Mouse (Mus musculus) right cerebral cortex, postnatal 10 days (tissue): ENCODE measurements around the gene Foxf2.

Experiments used
- DNase-seq, 2 experiments: peaks; one replicate each; pipeline ENCODE4 v3.0.0; 2021; ENCODE audit warnings: low spot score in 2 of 2

Foxf2 gene

DNA sequence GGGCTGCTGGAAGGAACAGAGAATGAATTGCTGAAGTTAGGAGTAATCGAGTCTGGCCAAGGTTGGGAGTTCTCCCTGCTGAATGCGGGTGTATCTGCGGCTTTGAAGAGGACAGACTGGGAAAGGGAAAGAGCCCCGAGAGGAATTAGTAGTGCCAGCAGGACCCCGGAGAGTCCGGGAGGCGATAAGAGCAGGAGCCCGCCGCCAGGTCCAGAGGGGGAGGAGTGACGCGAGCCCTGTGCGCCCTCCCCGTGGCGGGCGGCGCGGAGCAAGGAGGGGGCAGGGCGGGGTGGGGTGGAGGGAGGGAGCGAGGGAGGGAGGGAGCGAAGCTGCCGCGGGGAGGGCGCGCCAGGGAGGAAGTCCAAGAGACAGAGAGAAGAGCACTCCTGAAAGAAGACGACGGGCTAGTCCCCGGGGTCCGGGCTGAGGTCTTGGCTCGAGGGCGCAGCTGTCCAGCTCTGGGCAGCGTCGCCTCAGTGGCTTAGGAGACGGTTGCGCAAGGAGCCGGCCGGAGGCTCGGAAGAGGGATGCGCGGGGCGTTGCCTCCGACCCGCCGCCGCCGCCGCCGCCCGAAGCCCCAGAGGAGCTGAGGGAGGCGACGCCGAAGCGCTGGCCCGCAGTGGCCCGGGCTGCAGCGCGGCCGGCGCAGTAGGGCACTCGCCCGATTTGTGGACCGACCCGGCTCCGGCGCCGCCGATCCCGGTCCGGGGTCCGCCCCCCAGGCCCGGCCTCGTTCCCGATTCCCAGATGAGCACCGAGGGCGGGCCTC lies at the start of gene Foxf2:
Foxf2 (plus strand) TSS at position 484 of the 769 bp plus-strand sequence.
- DNase-seq, result no peak

DNA sequence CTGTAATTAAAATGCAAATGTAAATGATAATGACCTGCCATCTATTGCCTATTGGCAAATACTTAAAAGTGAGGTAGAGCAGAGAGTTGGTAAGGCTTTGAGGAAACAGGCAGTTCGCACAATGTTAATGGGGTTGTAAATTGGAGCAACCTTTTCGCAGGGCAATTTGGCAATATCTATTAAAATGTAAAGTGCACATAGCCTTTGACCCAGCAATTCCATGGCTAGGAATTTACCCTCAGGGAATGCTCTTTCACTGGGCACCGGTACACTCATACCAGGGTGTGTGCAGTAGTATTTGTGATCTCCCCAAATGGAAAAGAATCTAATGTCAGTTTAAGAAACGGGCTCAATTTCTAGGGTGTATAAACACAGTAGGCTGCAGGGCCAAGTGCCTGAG lies 48.9 kb upstream of the Foxf2 start:
- DNase-seq, result no peak

DNA sequence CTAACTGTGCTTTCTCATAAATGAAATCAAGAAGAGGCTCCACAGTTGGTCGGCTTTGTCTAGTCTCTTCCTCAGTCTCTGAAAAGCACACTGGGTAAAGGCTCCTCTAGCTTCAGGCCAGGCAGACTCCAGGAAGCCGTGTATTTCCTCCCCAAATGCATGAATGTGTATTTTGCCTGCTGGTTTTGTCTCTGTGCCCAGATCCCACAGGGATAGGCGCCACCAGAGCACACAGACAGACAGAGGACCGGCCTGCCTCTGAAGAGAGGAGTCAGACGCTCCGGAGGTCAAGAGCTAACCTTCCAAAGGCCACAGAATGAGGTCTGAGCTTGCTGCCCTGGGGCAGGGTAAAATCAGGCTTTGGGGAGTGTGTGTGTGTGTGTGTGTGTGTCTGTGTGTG lies 48.0 kb upstream of the Foxf2 start:
- no peak for DNase-seq

DNA sequence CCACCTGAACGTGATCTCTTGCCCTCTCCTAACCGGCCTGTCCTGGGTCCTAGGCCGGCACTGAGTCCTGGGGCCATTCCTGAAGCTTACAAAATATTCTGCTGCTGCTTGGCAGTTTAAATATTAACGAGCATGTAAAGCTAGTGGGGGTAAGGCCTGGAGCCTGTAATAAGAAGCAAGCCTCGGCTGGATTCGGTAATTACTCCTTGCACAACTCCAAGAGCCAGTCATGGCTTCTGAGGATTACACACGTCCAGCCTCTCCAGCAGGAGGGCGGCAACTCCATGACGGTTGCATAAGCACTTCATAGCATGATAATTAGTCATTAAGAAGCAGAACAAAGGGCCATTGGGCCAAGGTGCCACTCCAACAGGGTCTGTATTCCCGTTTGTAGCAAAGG lies 47.2 kb upstream of the Foxf2 start:
- no peak for DNase-seq

DNA sequence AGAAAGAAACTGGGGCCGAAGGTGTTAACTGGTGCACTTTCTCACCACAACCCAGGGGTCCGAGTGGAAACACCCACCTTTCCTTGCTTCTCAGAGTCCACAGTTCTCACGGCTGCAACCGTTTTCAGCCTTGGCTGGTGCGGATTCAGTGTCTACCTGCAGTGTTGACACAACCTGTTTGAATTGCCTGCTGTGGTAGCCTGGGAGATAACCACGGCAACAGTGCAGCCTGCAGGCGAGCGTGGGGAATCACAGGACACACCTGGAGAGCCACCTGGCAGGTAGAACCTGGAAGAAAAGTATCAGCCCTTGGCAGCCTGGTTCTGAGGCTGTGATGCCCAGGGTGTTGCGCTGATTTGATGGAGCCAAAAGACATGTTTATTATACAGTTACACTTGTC lies 45.8 kb upstream of the Foxf2 start:
- DNase-seq, result no peak

DNA sequence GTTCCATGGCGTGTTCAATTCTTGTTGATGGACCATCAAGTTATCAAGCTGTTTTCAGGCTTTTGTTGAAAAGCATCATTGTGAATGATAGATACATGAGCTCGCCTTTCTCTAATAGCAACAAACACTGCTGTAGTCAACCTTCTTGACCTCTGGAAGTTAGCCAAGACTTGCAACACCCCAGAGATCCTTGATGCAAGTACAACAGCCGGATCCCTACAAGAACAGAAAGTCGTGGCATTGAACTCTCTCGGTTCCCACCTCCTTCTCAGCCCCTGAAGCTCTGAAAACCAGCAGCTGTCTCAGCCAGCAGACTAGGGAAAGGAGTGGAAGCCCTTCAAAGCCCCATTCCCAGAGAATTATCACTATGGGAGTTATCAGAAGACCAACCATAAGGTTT lies 38.3 kb upstream of the Foxf2 start:
- no peak for DNase-seq

DNA sequence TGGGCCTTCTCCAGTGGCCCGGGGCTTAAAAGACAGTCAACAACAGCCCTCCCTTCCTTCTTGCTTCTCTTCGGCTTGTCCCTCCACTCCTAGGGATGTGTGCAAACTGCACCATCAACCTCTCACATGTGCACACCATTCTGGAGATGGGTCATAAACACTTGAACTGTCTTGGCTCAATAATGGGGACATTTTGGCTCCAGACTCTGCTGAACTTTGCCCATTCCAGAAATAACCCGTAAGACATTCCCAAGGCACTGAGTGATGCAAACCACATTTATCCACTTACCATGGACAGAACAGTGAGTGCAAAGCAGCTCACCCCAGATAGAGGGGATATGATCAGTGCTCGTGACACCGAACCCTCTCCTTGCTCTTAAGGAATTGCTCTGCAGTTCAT lies 26.0 kb upstream of the Foxf2 start:
- DNase-seq, result no peak

DNA sequence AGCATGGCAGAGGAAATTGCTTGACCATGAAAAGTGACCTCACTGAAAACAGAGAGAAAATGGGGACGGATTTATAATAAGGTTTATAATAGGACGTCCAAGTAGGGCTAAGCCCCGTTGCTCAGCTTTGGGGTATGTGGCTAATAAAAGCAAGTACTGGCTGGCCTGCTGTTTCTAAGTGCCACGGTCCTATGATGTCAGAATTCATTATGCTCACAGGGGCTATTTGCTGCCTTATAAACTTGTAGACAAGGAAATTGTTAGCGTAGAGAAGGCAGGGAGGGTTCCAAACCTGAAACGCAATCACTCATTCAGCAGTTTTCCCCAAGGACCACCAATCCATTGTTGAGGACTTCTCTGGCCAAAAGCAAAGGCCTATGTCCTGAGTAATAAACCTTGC lies 21.7 kb upstream of the Foxf2 start:
- DNase-seq, result no peak

DNA sequence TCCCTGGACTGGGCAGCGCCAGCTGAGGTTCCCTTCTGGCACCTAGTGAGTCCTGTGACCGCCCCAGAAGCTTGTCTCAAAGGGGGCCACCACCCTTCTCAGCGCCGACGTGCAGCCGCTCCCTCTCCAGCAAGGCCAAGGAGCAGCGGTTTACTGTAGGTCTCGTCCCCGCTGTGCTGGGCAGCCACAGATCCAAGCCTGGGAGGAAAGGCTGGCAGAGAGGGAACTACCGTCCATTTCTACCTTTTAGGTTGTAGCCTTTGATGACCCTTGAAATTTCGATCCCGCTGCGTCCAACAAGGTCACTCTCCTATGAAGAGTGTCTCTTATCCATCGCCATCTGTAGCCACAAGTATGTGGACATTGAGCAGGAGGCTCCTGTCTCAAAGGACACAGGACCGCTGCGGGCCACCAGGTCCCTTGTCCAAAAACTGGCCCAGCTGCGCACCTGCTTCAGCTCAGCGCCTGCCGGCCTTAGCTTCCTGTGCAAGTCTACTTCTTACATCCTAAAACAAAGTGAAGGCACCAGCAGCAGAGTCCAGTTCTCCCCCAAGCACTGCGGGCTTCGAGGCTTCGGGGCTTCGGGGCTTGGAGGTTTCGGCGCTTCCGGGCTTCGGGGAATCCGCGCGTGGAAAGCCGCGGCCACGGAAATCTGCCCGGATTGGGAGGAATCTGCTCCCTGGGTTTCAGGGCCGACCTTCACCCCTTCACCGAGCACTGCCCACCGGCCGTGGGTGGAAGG lies 10.7 kb upstream of the Foxf2 start:
- DNase-seq, result no peak

DNA sequence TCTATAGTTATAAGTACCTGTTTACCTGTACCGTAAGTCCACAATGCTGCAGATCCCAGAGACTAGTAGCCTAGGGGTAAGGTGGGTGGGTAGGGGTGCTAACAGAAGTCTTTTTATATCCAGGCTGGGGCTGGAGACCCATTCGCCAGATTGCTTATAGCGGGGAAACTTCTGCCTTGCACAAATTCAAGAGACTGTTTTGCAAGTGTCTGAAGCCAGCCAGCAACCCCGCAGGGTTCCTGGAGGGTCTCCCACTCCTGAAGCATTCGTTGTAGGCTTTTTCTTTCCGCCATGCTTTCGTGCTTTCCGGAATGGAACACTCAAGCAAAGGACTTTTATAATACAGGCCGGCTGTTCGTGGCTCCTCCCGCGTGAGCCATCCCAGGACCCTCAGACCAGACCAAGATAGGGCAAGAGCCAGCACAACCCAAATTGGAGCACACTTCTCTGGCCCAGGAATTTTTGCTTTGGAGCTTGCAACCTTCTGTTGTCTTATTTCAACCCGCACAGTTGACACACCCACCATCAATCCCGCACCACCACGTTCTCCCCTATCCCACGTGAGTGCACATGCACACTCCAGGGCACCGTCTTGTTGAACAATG lies 10.0 kb upstream of the Foxf2 start:
- no peak for DNase-seq

DNA sequence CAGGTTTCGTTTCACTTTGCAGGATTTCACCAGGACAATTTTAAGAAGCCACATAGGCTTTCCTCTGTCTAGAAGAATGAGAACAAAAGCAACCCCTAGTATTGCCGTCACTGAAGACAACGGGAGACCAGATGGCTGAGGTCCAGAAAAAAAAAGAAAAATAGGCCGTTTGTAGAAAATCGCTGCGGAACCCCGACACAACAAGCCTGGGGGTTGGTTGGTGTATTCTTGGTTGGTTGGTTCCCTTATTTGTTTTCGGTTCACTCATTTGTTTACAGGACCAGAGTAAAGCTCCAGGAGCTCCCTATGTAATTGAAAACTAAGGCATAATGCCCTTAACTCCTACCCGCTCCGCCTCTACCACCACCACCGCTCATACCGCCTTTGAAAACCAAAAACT lies 7.6 kb upstream of the Foxf2 start:
- DNase-seq, result no peak

DNA sequence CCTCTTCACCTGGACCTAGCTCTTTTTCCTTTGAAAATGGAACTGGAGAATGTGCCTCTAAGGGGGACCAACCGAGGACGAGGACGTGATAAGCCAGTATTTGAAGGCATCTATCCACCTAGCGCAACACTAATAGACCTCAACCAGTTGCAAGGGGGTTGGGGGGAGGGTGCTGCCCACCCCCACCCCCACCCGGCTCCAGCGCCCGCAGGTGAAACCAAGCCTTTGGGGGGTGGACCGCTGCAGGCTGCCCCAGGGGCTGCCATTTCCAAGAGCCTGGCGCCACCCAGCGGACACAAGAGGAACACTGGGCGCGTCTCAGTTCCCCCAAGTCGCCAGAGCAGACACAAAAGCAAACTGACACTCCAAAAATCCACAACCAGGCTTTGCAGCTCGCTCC lies 7.2 kb upstream of the Foxf2 start:
- peak; percentile 63 to 73 for DNase-seq

DNA sequence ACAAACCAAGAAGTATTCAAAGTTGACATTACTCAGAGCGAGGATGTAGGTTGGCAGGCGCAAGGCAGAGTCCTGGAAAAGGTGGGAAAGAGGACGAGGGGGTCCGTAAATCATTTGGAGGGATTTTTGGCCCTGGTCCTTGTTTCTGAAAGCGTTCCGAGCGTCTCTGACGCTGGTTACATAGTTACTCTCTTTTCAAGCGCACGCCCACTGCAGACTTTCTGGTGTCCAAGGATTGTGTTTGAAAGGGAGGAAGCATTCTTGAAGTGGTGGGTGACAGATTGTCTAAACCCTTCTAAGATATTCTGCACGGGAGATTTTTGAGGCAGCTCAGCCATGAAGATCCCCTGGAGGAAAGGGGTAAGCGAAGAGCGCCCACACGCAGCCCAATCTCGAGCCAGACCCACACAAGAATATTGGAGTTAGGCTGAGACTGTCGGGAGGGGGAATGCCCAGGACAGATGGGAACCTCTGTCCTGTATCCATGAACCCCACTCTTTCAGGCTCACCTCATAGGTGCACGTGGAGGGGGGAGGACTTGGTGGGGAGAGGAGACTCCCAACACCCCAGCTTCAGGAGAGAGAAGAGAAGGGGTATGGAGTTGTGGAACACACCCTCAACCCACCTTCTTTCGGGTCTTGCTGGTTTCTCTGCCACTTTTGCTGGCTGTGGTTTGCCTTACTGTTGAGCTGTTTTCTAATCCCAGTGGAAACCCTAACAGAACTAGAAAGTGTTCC lies 6.5 kb upstream of the Foxf2 start:
- no peak for DNase-seq

DNA sequence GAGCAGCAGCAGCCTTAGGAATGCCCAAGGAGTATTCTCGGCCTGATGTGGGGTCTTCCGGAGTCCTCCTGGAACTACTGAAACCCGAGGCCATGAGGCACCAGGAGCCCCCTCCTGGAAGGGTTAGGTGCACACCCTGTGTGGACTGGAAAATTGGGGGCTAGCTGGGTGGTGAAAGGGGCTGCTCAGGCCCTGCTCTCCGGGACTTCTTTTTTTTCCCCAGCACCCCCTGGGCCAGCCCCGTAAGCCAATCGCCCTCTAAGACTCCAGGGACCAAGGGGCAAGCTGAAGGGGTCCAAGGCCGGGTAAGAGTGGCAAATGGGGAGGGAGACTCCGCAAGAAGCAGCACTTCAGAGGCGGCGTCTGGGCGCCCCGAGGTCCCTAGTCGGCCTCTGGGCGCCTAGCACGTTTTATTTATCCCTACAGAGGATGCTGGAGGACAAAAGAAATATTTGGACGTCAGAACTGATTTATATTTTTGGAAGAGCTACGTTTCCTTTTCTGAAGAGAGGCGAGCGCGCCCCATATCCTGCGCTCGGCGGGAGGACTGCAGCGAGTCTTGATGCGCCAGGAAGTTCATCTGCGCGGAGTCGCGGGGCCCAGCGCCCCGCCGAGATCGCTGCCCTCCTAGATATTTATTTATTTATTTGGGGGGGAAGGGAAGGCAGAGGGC lies 5.7 kb upstream of the Foxf2 start:
- no peak for DNase-seq

DNA sequence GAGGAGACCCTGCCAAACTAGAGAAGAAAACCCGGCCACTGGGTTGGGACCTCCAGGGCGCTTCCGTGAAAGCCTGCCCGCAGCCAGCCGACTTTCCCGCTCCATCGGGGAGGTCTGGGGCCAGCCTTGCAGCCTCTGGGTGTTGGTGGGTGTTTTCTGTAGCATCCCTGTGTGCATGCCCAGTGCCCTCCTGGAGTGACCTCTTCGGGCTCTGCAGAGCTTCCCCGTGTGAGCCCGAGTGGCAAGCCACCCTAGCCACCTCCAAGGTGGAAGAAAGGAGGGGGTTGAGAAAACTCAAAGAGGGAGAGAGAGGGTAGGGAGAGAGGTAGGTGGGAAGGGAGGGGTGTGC lies 5.1 kb upstream of the Foxf2 start:
- DNase-seq, result no peak

DNA sequence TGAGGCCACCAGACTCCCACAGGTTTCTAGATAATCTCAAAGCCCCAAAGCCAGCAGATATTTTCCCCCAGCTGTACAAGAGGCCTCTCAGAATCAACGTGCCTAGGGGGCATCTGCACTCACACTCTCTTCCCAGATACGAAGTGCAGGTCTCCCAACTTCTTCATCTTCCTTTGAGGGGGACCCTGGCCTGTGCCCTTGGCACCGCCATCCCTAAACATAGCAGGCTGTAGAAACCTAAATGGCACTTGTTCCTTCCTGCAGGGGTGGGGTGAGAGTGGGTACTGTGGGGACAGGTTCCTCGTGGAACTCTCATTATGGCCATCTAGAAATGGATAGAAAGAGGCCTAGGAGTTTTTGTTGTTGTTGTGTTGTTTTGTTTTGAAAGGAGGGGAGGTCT lies 4.7 kb upstream of the Foxf2 start:
- no peak for DNase-seq

DNA sequence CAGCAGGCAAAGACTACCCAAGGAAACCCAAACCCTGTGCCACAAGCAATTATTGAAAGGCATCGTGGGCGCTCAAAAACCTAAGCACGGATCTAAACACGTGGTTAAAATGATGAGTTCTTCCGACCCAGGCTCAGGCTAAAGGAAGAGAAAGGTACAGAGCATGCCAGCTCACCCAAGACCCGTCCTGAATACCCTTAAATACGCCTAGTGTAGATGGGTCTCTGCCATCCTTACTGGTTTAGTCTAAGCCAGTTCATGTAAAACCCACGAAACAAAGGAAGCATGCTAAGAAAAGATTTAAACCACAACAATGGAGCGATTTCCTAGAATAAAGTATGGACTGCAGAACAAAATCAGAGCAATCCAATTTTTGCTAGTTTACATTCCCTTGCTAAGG lies 3.9 kb upstream of the Foxf2 start:
- no peak for DNase-seq

DNA sequence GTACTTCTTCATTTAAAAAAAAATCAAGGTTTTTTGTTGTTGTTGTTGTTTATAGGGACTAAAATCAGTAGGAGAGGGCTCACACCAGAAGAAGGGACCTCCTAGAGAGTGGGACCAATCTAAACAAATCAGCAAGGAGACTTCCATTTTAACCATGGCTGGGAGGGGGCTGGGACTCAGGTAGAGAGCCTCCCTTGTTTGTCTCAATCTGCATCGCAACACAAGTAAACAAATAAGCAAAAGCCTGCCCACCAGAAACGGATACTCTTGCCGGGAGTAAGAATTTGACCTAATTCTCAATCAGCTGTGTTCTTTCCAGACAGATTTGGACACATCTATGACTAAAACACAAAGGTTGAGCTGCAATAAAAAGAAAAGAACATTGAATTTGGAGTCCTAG lies 3.2 kb upstream of the Foxf2 start:
- DNase-seq, result no peak

DNA sequence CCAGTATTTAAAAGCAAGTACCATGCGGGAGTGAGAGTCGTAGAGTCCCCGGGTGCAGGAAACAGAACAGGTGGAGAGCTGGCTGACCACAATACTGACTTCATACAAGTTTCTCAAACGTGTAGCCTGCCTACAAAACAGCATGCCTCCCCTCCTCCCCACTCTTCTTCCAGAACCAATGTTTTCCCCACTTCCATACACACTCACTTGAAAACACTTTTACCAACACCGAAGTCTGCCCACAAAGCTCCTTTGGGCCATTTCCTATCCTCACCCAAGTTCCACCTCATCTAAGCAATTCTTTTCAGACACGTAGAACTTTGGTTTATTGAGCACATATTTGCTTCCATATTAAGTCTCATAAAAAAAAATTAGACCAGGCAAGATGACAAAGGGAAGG lies 2.3 kb upstream of the Foxf2 start:
- DNase-seq, result no peak

DNA sequence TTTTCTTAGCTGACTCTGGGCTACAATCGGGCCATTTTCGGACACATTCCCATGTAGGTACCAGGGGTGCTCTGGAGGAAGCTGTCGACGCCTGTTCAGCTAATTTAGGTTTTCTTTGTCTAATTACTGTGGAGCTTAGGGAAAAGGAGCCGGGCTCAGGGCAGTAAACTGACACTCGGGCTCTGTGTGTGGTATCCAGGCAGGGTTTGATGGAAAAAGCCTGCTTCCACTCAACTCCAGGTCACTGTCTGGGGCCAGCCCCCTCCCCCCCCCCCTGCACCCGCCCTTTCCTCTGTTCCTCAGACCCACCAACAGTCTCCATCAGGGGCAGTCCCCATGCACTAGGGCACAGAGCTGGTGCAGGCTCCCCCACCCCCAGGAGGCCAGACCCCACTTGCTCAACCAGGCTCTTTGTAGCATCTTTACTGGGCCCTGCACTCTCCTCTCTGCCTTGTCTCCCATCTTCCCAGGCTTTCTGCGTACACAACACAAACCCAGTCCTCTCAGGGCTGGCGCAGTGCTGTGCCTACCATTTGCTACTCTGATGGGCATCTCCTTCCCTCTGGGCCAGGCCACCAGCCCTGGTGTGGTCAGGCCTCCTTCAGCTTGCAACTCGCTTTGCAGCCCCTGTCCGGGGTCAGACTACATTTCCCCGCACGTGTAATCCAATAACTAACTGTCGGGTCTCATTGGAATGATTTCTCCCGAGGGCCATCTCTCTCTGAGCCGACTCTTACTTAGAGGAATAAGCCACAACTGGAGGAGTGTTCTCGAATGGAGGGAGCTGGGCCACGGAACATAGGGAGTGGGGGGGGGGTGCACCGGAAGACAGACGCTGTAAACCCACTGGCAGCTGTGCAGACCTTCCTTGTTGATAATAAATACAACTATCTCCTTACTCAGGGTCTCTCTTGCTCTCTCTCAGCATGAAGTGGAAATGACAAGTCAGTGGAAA lies 1.4 kb upstream of the Foxf2 start:
- no peak for DNase-seq

DNA sequence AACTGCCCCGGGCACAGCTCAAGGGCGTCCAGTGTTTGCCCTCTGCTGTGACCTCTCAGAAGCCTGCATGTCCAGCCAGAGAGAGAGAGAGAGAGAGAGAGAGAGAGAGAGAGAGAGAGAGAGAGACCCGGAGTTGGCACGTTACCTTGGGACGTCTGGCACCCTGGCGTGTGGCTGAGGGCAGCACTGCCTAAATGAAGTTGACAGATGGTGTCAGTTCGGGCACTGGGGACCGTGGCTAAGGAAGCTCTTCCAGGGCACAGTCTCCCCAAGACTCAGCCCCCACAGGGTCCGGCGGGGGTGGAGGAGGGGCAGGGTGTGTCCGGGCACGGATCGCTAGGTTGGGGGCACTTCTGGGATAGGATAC lies 667 bp upstream of the Foxf2 start:
- DNase-seq, result no peak
